Mouse (Mus musculus) thymus, postnatal 0 days (tissue): ENCODE results near the gene Lrriq3. TPM values are rescaled to one million over a fixed set of nuclear protein-coding genes. Genes with fewer than 3 reads are reported as not detected.

ENCODE experiments used
- DNase-seq: peaks from one replicate; pipeline ENCODE4 v3.0.0-alpha.2; 2015; ENCODE audit warnings: low spot score
- polyA plus RNA-seq: library from polyadenylated mRNA; unstranded; fragments of >200 nt; fragmentation: Nextera tagmentation; extraction: Ambion mirVana; gene quantifications from 2 replicates; pipeline ENCODE4 v1.2.1, GENCODE M21; 2015

Lrriq3 gene
- polyA plus RNA-seq = 0.66 and 0.89 TPM in 2 replicates

DNA sequence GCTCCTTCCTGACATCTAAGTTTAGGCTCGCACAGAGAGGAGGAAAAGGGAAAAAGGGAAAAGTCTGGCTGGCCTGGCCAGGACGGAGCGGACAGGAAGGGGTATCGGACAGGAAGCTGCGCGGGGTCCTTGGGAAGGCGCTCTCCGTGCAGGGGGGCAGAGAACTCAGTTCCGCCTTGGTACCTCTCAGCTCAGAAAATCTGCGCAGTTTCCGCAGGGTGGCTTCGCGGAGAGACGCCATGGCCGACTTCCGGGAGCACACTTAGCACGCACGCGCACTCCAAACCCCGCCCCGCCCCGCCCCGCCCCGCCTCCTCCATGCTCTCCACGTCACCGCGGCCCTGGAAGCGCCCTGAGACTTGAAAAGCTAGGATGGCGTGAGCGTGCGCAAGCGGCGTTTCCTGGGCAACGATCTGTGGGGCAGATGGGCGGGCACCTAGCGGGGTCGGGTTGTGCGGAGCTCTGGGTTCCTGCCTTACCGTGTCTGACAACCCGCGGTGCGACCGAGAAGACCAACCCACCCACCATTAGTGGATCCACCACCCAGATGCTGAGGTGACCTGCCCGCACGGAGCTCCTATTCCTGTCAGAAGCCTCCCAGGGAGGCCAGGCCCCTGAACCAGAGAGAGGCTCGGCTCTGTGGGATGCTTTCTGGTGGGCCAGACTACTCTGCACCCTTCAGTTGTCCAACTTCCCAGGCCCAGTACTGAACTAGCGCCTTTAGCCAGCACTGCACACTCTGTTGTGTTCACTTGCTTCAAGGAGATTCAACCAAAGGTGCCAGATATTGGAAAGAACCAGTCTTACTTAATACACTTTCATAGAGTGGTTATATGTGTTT, at the start of gene Lrriq3, which contains the start of gene Fpgt:
Lrriq3 (plus strand) TSS at position 319 of the 841 bp plus-strand sequence.
Fpgt (minus strand) TSS at position 288 of the 841 bp plus-strand sequence.
- DNase-seq = peak; percentile 92

DNA sequence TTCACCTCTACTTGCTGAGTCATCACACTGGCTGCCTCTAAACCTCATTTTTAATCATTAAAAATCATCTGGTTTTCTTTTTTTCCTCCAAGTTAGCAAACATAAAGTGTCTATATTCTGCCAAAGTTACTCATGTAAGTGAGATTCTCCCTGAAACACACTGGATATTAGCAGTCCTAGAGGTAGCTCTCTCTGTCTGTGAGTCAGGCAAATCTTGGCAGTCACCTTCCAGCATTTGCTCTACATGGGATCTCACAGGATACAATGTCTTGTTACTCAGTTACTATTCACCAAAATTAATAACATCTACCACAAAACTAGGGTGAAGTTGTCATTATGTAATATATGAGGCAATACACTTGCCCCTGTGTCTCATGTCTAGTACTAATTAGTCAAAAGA, 41.2 kb upstream of the Lrriq3 start:
- DNase-seq = no peak

- no peak for DNase-seq
Measured at GRCm38 (mm10) chr3:155053189-155053588, 40.0 kb upstream of the Lrriq3 start.

DNA sequence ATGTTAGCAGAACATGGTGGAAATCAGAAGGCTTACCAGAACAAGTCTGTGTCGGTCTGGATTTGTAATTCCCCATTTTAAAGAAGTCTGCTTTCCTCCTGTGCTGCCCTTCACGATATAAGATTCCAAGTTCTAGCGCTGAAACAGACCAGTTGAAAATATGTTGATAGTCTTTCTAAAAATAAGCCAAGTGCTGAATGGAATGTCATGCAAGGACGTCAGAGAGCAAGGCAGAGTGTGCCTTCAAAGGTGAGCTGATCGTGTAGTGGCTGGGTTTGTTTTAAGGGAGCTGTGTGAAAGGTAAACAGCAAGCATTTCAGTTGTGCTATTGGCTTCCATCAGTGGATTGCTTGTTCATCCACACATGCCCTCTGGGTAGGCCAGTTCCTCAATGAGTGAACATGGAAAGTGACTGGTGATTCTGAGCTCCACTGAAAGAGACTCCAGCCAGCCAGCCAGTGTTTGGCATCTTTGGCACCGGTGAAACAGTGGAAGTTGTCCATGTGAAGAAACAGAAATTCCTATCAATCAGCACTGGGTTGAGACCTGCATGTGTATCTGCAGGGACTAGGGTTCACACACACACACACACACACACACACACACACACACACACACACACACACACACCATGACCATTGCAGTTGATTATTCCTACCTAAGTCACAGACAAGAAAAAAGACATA, 37.9 kb upstream of the Lrriq3 start, which contains the start of gene Tnni3k:
Tnni3k (minus strand) TSS at position 177 of the 686 bp plus-strand sequence.
- no peak for DNase-seq

DNA sequence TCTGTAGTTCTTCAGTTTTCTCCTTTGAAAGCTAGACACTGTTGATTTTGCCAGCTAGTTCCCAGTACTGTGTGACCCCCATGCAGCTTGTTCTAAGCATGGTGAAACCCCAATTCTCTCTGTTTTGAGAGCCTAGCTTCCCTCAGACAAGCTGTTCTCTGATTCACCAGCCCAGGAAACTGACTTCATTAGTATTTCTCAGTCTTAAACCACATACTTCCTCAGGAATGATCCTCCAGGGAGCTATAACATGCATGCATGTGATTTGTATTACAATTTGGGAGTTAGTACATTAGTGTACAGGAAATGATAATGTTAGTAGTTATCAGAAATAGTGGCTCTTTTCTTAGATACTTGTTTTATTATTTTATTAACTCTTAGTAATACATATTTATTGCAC, 36.6 kb upstream of the Lrriq3 start:
- no peak for DNase-seq

DNA sequence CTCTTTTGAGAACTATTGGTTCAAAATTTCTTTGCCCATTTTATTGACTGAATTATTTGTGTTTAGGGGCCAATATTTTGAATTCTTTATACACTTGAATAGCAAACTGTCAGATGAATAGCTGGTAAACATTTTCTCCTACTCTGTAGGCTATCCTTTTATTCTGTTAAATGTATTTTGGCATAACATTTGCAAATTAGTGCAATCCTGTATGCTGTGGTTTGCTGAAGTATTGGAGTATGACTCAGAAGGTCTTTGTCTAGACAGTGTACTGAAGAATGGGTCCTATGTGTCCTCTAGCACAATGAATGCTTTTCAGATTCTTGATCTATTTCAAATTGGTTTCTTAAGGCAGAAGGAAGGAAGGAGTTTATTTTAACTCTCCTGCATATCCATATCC, 35.7 kb upstream of the Lrriq3 start:
- no peak for DNase-seq

DNA sequence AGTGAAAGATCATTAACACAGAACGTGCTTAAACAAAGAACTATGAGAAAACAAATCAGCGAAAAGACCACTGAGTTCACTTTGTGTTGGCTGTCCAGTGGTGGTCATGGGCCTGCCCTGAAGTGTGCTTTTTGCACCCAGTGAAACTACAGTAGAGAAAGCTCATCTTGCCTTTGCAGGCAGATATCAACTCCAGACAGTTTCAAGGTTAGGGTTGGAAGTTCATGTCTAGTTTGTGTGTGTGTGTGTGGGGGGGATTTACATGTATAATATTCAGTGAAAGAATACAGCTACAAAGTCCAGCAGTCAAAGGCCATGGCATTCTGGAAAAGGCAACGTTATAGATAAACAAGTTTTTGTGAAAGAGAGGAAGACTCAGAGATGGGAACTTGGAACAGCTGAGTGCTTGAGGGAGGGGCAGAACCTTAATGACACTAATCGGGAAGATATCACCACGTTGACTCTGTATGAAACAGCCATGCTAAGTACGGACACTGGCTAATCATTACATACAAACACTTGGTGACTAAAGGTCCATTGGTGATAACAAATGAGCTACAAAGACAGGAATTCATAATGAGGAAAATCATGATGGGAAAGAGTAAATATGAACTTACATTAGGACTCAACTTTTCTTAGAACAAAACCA, 34.3 kb upstream of the Lrriq3 start:
- no peak for DNase-seq

GRCm38 (mm10) chr3:155059449-155059822, 33.8 kb upstream of the Lrriq3 start:
- no peak for DNase-seq

DNA sequence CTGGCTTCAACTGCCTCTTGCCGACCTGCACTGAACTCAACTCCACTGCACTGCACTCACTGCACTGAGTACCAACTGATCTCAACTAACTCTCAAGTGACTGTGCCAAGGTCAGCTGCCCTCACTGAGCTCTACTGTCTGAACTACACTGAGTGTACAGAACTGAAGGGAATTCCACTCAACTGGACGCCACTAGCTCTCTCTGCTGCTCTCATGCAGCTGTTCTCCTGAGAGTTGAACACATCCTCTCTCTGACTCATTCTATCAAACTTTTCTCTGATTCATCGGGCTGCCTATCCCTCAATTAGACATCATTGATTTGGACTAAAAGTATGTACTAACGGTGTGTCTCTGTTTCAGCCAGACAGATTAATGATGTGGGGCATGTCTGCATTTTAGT, 15.3 kb upstream of the Lrriq3 start:
- no peak for DNase-seq

DNA sequence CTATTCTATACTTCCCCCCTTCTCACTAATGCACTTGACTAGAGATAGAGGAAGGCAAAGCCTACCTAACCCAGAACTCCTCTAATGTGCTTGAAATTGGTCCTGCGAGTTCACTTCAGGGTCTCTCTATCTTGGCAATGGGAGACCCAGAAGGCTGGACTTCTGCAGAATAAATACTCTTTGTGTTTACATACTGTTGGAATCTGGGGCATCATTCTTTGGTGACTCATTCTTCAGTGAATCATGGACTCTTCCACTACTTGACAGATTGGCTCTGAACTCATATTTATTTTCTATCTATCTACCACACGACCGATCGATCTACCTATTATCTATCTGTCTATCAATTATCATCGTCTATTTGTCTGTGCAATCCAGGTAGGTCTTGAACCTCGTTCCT, 1.2 kb upstream of the Lrriq3 start:
- no peak for DNase-seq

DNA sequence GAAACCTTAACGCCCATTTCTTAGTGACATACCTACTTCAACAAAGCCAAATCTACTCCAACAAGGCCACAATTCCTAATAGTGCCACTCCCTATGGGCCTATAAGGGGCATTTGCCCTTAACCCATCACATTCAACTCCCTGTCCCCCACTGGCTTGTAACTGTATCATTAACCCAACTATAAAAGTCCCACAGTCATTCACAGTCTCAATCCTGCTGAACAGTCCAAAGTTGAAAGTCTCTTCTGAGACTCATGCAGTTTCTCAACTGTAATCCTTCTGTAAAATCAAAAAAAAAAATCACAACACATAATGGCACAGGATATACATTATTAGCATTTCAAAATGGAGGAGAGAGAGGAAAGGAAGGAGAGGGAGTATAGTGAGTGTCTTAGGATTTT, 6.0 kb downstream of the Lrriq3 start:
- no peak for DNase-seq

DNA sequence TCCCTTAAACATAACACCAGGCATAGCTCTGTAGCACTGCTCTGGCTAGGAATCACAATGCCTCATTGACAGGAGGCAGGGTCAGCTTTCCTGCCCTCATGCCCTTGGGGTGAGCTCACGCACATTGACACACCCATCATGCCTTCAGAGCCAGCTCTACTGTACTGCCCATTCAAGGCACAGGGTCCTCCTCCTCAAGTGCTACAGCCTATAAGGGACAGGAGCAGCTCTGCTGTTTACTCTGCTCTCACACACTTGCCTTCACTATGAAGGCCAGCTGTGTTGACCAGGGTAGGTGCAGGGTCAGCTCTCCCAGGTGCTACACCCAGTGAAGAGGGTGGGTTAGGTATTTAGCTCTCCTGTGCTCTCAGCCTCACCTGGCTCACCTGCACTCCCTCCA, 12.7 kb downstream of the Lrriq3 start:
- DNase-seq = no peak

DNA sequence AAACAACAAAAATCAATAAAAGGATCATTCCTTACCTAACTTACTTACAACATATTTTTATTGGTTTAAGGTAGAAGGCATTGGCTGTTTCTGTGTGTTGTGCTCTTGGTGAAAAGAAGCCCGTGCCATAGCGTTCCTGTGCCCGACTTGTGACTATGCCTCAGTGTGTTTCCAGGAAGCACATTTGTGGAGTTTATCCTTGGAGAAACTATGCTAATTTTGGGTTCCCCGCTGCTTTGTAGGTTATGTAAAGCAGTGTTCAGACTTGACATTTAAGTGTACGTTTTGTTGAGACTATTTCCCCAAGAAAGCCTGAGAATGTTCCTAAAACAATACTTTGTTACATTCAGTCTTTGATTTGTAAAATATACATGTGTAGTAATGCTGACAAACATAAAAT, 44.5 kb downstream of the Lrriq3 start:
- no peak for DNase-seq

- no peak for DNase-seq
Measured at GRCm38 (mm10) chr3:155141047-155141446, 47.8 kb downstream of the Lrriq3 start.

DNA sequence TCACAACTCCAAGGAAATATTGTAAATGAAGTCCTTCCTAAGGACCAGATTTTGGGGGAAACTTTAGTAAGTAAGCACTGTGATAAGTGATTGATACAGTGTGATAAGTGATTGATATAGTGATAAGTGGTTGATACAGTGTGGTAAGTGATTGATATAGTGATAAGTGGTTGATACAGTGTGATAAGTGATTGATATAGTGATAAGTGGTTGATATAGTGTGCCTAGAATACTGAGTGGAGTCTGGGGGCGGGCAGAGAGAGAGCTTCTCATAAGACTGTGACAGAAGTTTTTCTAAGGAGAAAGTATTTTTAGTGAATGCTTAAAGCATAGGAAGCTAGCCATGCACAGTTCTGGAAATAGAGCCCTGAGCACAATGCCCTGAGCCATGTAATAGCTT, 51.1 kb downstream of the Lrriq3 start:
- DNase-seq = no peak

DNA sequence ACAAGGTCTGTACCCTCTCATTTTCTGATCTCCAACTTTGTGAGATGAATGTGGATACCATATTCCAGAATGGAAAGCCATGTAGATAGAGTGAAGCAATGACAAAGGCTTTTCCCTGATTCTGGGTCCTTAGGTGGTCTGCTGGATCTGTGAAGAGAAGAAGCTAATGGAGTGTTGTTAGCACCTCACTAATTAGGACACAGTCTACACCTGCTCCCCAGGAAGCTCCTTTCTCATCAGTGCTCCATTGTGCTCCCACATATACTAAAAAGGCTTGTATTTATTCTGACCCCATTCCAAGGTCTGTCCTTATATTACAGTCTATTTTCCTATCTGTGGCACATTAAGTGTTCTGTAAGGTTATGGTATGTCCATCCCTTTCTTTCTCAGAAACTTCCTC, 68.6 kb downstream of the Lrriq3 start:
- no peak for DNase-seq

GRCm38 (mm10) chr3:155180303-155180902, 87.2 kb downstream of the Lrriq3 start:
- DNase-seq = no peak

GRCm38 (mm10) chr3:155186456-155186855, 93.2 kb downstream of the Lrriq3 start:
- no peak for DNase-seq

DNA sequence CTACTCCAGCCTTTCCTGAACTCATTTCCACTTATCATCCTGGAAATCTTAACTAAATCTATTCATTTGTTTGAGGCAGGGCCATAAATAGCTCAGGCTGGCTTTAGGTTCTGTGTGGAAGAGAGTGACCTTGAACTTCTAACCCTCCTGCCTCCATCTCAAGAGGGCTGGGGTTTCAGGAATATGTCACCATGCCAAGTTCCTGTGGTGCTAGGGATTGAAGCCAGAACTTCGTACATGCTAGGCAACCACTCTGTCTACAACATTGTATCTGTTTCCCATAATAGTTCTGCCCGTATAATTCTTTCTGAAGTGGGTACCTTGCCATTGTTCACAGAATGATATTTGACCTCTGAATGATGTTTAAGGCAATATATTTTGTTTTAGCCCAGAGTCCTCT, 95.6 kb downstream of the Lrriq3 start:
- no peak for DNase-seq

DNA sequence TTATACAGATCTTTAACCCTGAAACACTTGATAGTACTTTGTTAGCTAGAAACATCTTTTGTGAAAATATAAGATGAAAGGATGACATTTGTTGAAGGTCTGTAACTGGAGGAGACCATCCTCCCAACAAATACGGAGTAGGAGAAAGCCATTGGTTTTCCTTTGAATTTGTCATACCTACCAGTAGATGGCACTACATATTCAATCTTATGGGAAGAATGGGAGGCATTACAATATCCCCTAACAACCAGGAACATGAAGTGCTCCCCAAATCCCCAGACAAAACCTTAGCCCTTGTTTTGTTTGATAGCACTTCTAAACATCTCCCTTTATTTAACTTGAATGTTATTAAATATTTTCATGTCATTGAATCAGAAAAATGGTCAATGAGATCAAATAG, 141.7 kb downstream of the Lrriq3 start:
- no peak for DNase-seq

DNA sequence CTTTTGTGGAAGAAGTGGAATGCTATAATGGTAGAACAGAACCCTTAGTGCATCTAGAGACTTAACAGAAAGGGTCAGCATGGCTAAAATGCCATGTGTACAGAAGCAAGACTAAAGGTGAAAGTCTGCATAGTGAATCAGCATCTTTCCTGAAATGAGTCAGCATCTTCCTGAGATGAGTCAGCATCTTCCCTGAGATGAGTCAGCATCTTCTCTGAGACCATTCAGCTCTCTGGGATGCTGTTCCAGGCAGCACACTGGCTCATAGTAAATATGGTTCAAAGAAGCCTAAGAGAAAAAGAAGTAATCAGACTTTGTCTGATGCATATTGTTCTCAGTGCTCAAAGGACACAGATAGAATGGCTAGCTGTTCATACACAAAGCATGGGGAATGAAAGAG, 142.3 kb downstream of the Lrriq3 start:
- no peak for DNase-seq
